Mouse (Mus musculus) midbrain, postnatal 0 days (tissue): Measurements from ENCODE around the gene S100pbp. TPM values are rescaled to one million over a fixed set of nuclear protein-coding genes. Genes with fewer than 3 reads are reported as not detected.

ENCODE experiments used
- ATAC-seq: fragments of 200-750 bp; cut with Nextera tagmentation; 2 replicates; pipeline ENCODE4 v1.8.0; 2017; ENCODE audit warnings: moderate number of reproducible peaks, mild to moderate bottlenecking, moderate TSS enrichment, moderate library complexity; ENCODE audit not compliant: low FRiP score
- DNase-seq: peaks from one replicate; pipeline ENCODE4 v3.0.0-alpha.2; 2015; ENCODE audit warnings: low spot score
- H3K27ac ChIP-seq: fragments of 300-500 bp; sonication (generic); 2 replicates; pipeline ENCODE4 v1.5.1; 2014; ENCODE audit warnings: low read depth, mild to moderate bottlenecking, low read length, mixed read lengths
- H3K27me3 ChIP-seq: fragments of 300-500 bp; sonication (generic); 2 replicates; pipeline ENCODE4 v1.6.1; 2014; ENCODE audit warnings: low read length, control low read depth, mixed read lengths; ENCODE audit not compliant: insufficient read depth
- H3K36me3 ChIP-seq: fragments of 300-500 bp; sonication (generic); 2 replicates; pipeline ENCODE4 v1.6.1; 2014; ENCODE audit warnings: low read length, control low read depth, mixed read lengths; ENCODE audit not compliant: insufficient read depth
- H3K4me1 ChIP-seq: fragments of 300-500 bp; sonication (generic); 2 replicates; pipeline ENCODE4 v1.6.1; 2014; ENCODE audit warnings: mild to moderate bottlenecking, control low read depth, antibody characterized with exemption, low read length, mixed read lengths; ENCODE audit not compliant: insufficient read depth
- H3K4me2 ChIP-seq: fragments of 300-500 bp; sonication (generic); 2 replicates; pipeline ENCODE4 v1.6.1; 2014; ENCODE audit warnings: low read depth, mild to moderate bottlenecking, low read length, mixed read lengths; ENCODE audit not compliant: poor library complexity, severe bottlenecking
- H3K4me3 ChIP-seq: fragments of 300-500 bp; sonication (generic); 2 replicates; pipeline ENCODE4 v1.5.1; 2014; ENCODE audit warnings: low read depth, mild to moderate bottlenecking, low read length, moderate library complexity
- H3K9ac ChIP-seq: fragments of 300-500 bp; sonication (generic); replicated peaks from 2 replicates; pipeline ENCODE4 v1.6.1; 2014; ENCODE audit warnings: mild to moderate bottlenecking, low read length, moderate library complexity, mixed read lengths; ENCODE audit not compliant: poor library complexity, severe bottlenecking
- H3K9me3 ChIP-seq: fragments of 300-500 bp; sonication (generic); 2 replicates; pipeline ENCODE4 v1.6.1; 2016; ENCODE audit warnings: low read length, control low read depth
- CTCF ChIP-seq: IDR thresholded peaks from 2 replicates; pipeline ENCODE4 v1.5.1; 2016; ENCODE audit warnings: antibody characterized with exemption, mild to moderate bottlenecking
- WGBS: fragments of 180-500 bp; shearing (Covaris S2); extraction: QIAGEN DNeasy Blood & Tissue Kit; methylation state at CpG from one replicate; pipeline ENCODE4 v1.1.7; 2014; 5-methylcytosine and 5-hydroxymethylcytosine counted together
- polyA plus RNA-seq: library from polyadenylated mRNA; unstranded; fragments of >200 nt; fragmentation: Nextera tagmentation; extraction: Ambion mirVana; gene quantifications from 2 replicates; pipeline ENCODE4 v1.2.1, GENCODE M21; 2015
- total RNA-seq: library from RNA; depleted of rRNA; stranded (reverse); fragments of >200 nt; gene quantifications from 2 replicates; pipeline ENCODE4 v1.2.3, GENCODE M21; 2014

Gene S100pbp
- total and polyA plus RNA-seq, 2 experiments from 2014 or later, result 24.2 to 49.6 TPM

GRCm38 (mm10) chr4:129235147-129235546 is 45.6 kb upstream of the S100pbp start:
- Histone ChIP-seq H3K27me3 (no peaks in the 10 kb centered on the region), H3K36me3 (no peaks in the 10 kb centered on the region), H3K9me3 (no peaks in the 10 kb centered on the region), H3K9ac (no peak overlapping the region), H3K4me2 (no peak overlapping the region), H3K27ac (no peak overlapping the region), H3K4me1 (peaks cover 5% of the 10 kb centered on the region), H3K4me3 (no peak overlapping the region)
- DNase-seq (no peak), ATAC-seq (no peak)
- no peak for TF ChIP-seq CTCF
- WGBS, result 82% methylated on average over 3 of the region's 3 CpGs

- ATAC-seq (no peak), DNase-seq (no peak)
- H3K9ac ChIP-seq, result no peak overlapping the region
- H3K9me3 ChIP-seq, result no peaks in the 10 kb centered on the region
- no peak overlapping the region for H3K27ac ChIP-seq
- H3K4me2 ChIP-seq, result no peak overlapping the region
- no peaks in the 10 kb centered on the region for H3K27me3 ChIP-seq
- no peak for TF ChIP-seq CTCF
- WGBS, result 85% methylated on average over 7 of the region's 7 CpGs
- H3K36me3 ChIP-seq, result no peaks in the 10 kb centered on the region
- no peak overlapping the region for H3K4me3 ChIP-seq
- H3K4me1 ChIP-seq, result peaks cover 1% of the 10 kb centered on the region
Measured at GRCm38 (mm10) chr4:129234488-129234887, 45.0 kb upstream of the S100pbp start.

DNA sequence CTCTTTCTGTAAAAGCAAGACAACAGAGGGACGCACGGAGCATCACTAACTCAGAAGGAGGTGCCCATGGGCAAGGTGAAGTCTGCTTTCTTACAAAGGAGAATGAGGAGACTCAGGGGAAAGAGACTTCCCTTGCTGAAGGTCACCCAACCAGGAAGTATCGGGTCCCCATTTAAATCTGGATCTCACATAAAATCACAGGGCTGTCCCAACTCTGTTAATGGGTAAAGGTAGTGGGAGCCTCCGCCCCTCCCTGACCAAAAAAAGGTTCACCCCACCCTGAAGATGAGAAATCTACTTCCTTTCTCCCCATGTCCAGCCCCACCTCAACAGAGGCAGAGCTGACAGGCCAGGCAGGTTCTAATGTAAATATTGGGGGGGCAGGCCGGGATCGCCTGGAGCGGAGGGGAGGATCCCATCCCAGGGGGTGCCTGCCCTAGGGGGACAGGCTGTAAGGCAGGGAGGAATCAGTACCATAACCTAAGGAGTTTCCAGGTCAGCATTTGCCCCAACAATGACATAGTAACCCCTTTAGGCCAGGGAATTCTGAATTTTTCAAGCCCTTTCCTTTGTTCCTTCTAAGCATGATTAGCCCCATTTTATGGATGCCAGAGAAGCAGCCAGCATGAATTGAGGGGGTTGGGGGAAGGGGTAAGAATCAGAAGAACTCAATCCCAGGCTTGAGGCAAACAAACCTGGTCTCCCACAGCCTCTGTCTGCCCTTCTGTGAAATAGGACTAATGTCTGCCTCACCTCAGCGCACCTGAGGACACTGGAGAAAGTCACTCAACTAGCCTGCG is 43.2 kb upstream of the S100pbp start:
- Histone ChIP-seq H3K9ac (no peak overlapping the region), H3K36me3 (no peaks in the 10 kb centered on the region), H3K27ac (no peak overlapping the region), H3K4me1 (peaks cover 6% of the 10 kb centered on the region), H3K9me3 (no peaks in the 10 kb centered on the region), H3K4me3 (no peak overlapping the region), H3K27me3 (no peaks in the 10 kb centered on the region), H3K4me2 (no peak overlapping the region)
- 76% methylated on average over 9 of the region's 9 CpGs for WGBS
- no peak for TF ChIP-seq CTCF
- DNase-seq (no peak), ATAC-seq (no peak)

GRCm38 (mm10) chr4:129231594-129232450 is 42.3 kb upstream of the S100pbp start:
- ATAC-seq (no peak), DNase-seq (no peak)
- Histone ChIP-seq H3K4me3 (no peak overlapping the region), H3K9me3 (no peaks in the 10 kb centered on the region), H3K36me3 (no peaks in the 10 kb centered on the region), H3K4me2 (no peak overlapping the region), H3K27ac (no peak overlapping the region), H3K9ac (no peak overlapping the region), H3K27me3 (no peaks in the 10 kb centered on the region), H3K4me1 (peaks cover 9% of the 10 kb centered on the region; the same call in 1 of the 2 replicates)
- TF ChIP-seq CTCF, result no peak
- 73% methylated on average over 12 of the region's 12 CpGs for WGBS

DNA sequence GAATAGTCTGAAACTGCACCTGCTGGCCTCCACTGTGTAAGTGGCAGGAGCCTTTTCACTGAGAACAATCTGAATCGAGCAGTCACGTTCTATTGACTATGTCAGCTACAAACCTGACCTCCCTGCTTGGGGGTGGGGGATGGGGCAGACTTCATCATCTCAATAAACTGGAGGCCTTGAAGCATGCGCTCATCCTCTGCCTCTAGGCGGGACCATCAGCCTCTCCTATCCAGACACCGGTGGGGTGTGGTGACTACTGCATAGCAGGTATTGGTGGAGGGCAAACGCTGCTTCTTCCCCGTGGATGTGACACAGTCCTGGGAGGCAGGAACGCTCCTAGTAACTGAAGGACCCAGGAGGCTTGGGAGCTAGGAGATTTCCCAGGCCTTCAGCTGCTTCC is 41.4 kb upstream of the S100pbp start:
- TF ChIP-seq CTCF, result no peak
- no peak overlapping the region for H3K4me3 ChIP-seq
- DNase-seq (no peak), ATAC-seq (no peak)
- H3K36me3 ChIP-seq, result no peaks in the 10 kb centered on the region
- H3K4me2 ChIP-seq, result no peak overlapping the region
- H3K27ac ChIP-seq, result no peak overlapping the region
- peaks cover 18% of the 10 kb centered on the region; the same call in 1 of the 2 replicates for H3K4me1 ChIP-seq
- no peak overlapping the region for H3K9ac ChIP-seq
- no peaks in the 10 kb centered on the region for H3K9me3 ChIP-seq
- no peaks in the 10 kb centered on the region for H3K27me3 ChIP-seq
- WGBS, result 53% methylated on average over 8 of the region's 8 CpGs

DNA sequence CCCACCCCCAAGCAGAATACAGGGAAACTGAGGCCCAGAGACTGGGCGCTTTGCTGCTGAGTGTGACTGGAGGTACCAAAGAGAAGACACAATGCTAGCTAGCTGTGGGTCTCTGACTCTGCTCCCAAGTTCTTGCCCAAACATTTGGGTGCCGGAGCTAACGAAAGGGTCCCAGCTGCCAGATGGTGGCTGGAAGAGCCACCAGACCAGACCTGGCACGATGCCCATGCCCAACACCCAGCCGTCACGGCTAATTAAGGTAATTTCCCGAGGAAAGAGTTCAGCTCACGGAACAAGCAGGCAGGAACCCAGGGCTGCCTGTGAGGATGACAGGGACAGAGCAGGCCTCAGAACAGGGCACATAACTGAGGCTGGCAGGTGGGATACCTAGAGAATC is 38.5 kb upstream of the S100pbp start:
- peak overlapping the region; percentile 52 for H3K9ac ChIP-seq
- DNase-seq, result peak; percentile 79
- ATAC-seq, result no peak
- peak overlapping the region; percentile 50 for H3K4me3 ChIP-seq
- peaks cover 21% of the 10 kb centered on the region; the same call in 1 of the 2 replicates for H3K4me1 ChIP-seq
- H3K4me2 ChIP-seq, result peak overlapping the region; percentile 69
- no peak overlapping the region for H3K27ac ChIP-seq
- 18% methylated on average over 8 of the region's 8 CpGs for WGBS
- H3K27me3 ChIP-seq, result no peaks in the 10 kb centered on the region
- H3K9me3 ChIP-seq, result no peaks in the 10 kb centered on the region
- peaks cover 21% of the 10 kb centered on the region for H3K36me3 ChIP-seq
- no peak for TF ChIP-seq CTCF
